Mouse (Mus musculus): ENCODE measurements around the gene Dda1.

DNA sequence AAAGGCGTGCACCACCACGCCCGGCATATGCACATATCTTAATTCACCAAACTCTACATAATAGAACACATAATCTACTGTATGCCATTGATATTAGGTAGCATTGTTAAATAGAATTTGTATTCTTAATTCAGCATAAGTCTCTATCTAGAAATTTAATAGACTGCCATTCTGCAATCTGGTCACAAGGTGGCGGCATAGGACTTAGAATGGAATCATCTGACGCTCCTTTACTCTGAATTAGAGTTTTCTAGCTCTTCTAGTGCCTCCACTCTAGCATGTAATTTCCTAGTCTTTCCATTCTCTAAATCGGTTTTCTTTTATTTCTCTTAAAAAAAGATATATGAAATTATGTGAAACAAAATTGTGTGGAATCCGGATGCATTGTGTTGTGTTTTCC, 27.6 kb upstream of the Dda1 start:
- TF ChIP-seq EP300 (IDR thresholded peaks at IDR 0.05) (0 out of 2 replicates have a peak, but pooled peaks have one; percentile 31), CTCF (IDR thresholded peaks at IDR 0.05) (peak; percentile 86)

Measured in lung, postnatal 0 days (tissue).